Mouse (Mus musculus) activated CD4-positive, CD25-positive, alpha-beta regulatory T cell (primary cell): ENCODE results near the gene Gm10376. TPM values are rescaled to one million over a fixed set of nuclear protein-coding genes. Genes with fewer than 3 reads are reported as not detected.

Experiments
- polyA plus RNA-seq, 2 experiments: library from polyadenylated mRNA; unstranded; fragments of 100-300 nt; shearing (Covaris generic); gene quantifications; one replicate each; pipeline ENCODE4 v1.2.1; 2017

Gene Gm10376
- not detected for polyA plus RNA-seq

GRCm38 (mm10) chr14:43015528-43015927 lies at the start of gene Gm10376:
Gene Gm10376, minus strand, starts transcription at chr14:43015628.

DNA sequence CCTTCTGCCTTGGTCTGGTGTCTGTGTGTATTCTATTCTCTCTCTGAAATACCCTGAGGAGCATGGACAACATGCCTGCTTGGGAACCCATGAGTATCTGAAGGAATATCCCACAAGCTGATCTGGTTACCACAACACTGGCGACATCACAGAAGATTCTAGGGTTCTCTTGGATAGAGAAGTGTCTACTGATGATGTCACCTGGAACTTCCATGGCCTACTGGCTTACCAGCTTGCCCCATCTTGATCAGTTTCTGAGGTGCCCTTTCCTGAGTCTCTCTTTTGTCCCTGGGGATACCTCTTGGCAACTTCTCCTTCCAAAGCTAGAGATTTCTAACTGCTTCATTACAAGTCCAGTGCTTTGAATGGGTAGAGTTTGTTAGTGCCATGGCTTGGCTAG lies 21.9 kb downstream of the Gm10376 start, which contains the start of gene Gm8082:
Gm8082 (minus strand) TSS at position 101 of the 400 bp plus-strand sequence.

Other genes starting within 250 kb of the Gm10376 start
- gene Gm3015, start 246.8 kb downstream of the Gm10376 start, polyA plus RNA-seq = not detected
- gene Gm10377, start 217.6 kb downstream of the Gm10376 start, polyA plus RNA-seq = not detected
- not detected for gene Gm21977, start 162.2 kb downstream of the Gm10376 start, polyA plus RNA-seq
- not detected for gene Gm8082, start 22.0 kb downstream of the Gm10376 start, polyA plus RNA-seq
- gene Gm8094, start 61.0 kb upstream of the Gm10376 start, polyA plus RNA-seq = under 1 TPM in 1 of 2 experiments, not detected in 1; 0.27 TPM
- not detected for gene Gm8104, start 85.0 kb upstream of the Gm10376 start, polyA plus RNA-seq
- not detected for gene Gm7233, start 164.2 kb upstream of the Gm10376 start, polyA plus RNA-seq
- not detected for gene Gm8122, start 219.7 kb upstream of the Gm10376 start, polyA plus RNA-seq
- gene Gm8126, start 243.0 kb upstream of the Gm10376 start, polyA plus RNA-seq = under 1 TPM in 1 of 2 experiments, not detected in 1; 0.18 TPM